Mouse (Mus musculus) heart, embryonic 13.5 days (tissue): Measurements from ENCODE around the gene Pald1. TPM values are rescaled to one million over a fixed set of nuclear protein-coding genes. Genes with fewer than 3 reads are reported as not detected.

Source experiments
- ATAC-seq: fragments of 200-750 bp; cut with Nextera tagmentation; 2 replicates; pipeline ENCODE4 v1.8.0; 2017; ENCODE audit warnings: moderate TSS enrichment; ENCODE audit not compliant: insufficient number of reproducible peaks, low FRiP score, low TSS enrichment; ENCODE audit errors: extremely low read depth
- H3K27ac ChIP-seq: fragments of 300-500 bp; sonication (generic); replicated peaks from 2 replicates; pipeline ENCODE4 v1.5.1; 2015; ENCODE audit warnings: moderate library complexity, mild to moderate bottlenecking, inconsistent platforms
- H3K27me3 ChIP-seq: fragments of 300-500 bp; sonication (generic); replicated peaks from 2 replicates; pipeline ENCODE4 v1.6.1; 2015; ENCODE audit warnings: mild to moderate bottlenecking, inconsistent platforms
- H3K36me3 ChIP-seq: fragments of 300-500 bp; sonication (generic); 2 replicates; pipeline ENCODE4 v1.6.1; 2015; ENCODE audit warnings: mild to moderate bottlenecking, inconsistent platforms
- H3K4me1 ChIP-seq: fragments of 300-500 bp; sonication (generic); 2 replicates; pipeline ENCODE4 v1.6.1; 2015; ENCODE audit warnings: inconsistent platforms
- H3K4me2 ChIP-seq: fragments of 300-500 bp; sonication (generic); 2 replicates; pipeline ENCODE4 v1.6.1; 2015; ENCODE audit warnings: inconsistent platforms, mild to moderate bottlenecking, moderate library complexity
- H3K4me3 ChIP-seq: fragments of 300-500 bp; sonication (generic); 2 replicates; pipeline ENCODE4 v1.5.1; 2015; ENCODE audit warnings: moderate library complexity, mild to moderate bottlenecking, inconsistent platforms
- H3K9ac ChIP-seq: fragments of 300-500 bp; sonication (generic); 2 replicates; pipeline ENCODE4 v1.6.1; 2015; ENCODE audit warnings: inconsistent platforms, mild to moderate bottlenecking, moderate library complexity
- H3K9me3 ChIP-seq: fragments of 300-500 bp; sonication (generic); 2 replicates; pipeline ENCODE4 v1.6.1; 2016; ENCODE audit warnings: inconsistent platforms
- WGBS: fragments of 180-500 bp; shearing (Covaris S2); methylation state at CpG from one replicate; pipeline ENCODE4 v1.1.7; 2015; ENCODE audit warnings: mixed read lengths; 5-methylcytosine and 5-hydroxymethylcytosine counted together
- polyA plus RNA-seq: library from polyadenylated mRNA; unstranded; fragments of >200 nt; fragmentation: Nextera tagmentation; extraction: Ambion mirVana; gene quantifications from 2 replicates; pipeline ENCODE4 v1.2.1, GENCODE M21; 2015

The Pald1 gene
- polyA plus RNA-seq, 1 experiment from 2014 or later, result 26.6 TPM

DNA sequence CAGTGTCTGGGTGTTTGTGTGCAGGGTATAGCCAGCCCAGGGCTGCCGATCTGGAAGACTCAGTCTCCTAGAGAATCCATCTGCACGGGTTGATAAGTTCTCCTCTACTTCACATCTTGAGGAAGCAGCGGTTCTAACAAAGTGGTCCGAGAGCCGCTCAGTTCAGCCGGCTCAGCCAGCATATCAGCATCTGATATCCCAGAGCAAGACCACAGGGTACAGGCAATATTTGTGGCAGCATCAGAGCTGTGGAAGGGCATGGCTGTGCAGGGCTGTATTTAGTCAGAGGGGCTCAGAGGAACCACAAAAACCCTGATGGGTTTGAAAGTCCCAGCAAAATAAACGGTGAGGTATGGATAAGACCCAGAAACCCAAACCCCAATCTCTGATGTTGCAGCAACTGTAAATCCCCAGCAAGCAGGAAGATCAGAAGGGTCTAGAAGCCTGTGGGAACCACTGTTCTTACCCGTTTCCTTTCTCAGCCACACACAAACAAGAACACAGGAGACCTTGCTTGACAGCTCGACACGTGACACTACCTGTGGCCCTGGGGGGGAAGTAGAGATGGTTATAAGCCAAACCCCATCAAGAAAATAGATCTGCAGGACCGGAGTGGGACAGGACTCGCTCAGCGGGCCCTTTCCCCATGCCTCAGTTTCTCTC, 77.3 kb downstream of the Pald1 start:
- H3K4me1 ChIP-seq, result no peaks in the 10 kb centered on the region
- H3K9me3 ChIP-seq, result no peaks in the 10 kb centered on the region
- H3K9ac ChIP-seq, result no peak overlapping the region
- H3K27ac ChIP-seq, result no peak overlapping the region
- no peak overlapping the region for H3K4me3 ChIP-seq
- WGBS, result 69% methylated on average over 13 of the region's 13 CpGs
- no peak overlapping the region for H3K4me2 ChIP-seq
- 0 out of 2 replicates have a peak, but pooled peaks cover 3% of the 10 kb centered on the region for H3K36me3 ChIP-seq
- ATAC-seq, result no peak
- no peaks in the 10 kb centered on the region for H3K27me3 ChIP-seq

DNA sequence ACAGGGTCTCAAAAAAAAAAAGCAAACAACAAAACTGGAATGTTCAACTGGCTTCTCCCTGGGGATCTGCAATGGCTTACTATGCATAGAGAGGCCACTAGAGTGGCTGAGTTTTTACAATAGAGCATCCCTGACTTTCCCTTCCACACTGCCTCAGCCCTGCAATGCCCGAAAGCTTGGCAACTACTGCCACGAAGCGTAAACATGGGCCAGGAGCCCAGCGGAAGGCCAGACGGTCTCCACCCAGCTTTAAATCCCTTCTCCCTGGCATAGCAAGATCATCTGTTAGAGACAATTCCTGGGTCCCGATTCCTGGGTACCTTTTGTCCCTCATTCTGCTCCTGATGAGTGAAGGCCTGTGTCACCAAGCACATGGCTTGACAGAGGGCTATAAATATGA, 79.3 kb downstream of the Pald1 start:
- Histone ChIP-seq H3K27ac (no peak overlapping the region), H3K9ac (no peak overlapping the region), H3K4me1 (no peaks in the 10 kb centered on the region), H3K4me3 (no peak overlapping the region), H3K36me3 (0 out of 2 replicates have a peak, but pooled peaks cover 3% of the 10 kb centered on the region), H3K27me3 (no peaks in the 10 kb centered on the region), H3K4me2 (no peak overlapping the region), H3K9me3 (no peaks in the 10 kb centered on the region)
- no peak for ATAC-seq
- 84% methylated on average over 6 of the region's 6 CpGs for WGBS

DNA sequence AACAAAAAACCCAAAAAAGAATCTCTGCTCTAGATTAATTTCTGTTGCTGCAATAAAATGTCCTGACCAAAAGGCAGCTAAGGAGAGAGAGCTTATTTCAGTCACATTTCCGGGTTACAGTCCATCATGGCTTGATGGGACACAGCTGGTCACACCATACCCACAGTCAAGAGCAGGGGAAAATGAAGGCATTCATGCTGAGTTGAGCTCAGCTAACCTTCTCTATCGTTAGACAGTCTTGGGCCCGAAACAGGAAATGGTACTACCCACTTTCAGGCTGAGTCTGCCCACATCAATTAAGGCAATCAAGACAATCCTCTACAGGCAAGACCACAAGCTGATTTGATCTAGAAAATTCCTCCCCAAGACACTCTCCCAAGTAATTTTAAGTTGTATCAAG, 82.3 kb downstream of the Pald1 start:
- H3K4me1 ChIP-seq, result 0 out of 2 replicates have a peak, but pooled peaks cover 5% of the 10 kb centered on the region
- no peak overlapping the region for H3K4me3 ChIP-seq
- 62% methylated on average over 3 of the region's 3 CpGs for WGBS
- no peaks in the 10 kb centered on the region for H3K27me3 ChIP-seq
- no peak overlapping the region for H3K9ac ChIP-seq
- H3K27ac ChIP-seq, result no peak overlapping the region
- ATAC-seq, result no peak
- no peak overlapping the region for H3K4me2 ChIP-seq
- 0 out of 2 replicates have a peak, but pooled peaks cover 3% of the 10 kb centered on the region for H3K36me3 ChIP-seq
- no peaks in the 10 kb centered on the region for H3K9me3 ChIP-seq

DNA sequence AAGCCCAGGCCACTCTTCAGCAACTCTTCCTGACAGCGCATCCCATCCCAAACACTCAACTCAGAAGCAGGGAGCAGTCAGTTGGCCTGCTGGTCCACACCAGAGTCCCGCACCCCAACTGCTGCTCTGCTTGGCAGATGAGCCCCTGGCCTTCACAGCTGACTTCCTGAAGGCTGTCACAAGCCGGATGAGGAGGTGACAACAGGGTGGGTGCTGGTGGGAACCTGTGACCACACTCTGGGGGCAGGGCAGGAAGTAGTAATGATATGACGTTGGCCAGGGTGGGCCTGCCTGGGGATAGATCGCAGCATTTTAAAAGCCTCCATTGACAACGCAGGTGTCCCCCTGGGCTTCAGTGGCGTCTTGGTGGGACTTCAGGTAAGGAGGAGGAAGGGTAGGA, 85.9 kb downstream of the Pald1 start, which contains the start of gene Prf1:
TSS of gene Prf1 (plus strand) at position 357 of the 400 bp plus-strand sequence.
- no peaks in the 10 kb centered on the region for H3K27me3 ChIP-seq
- H3K36me3 ChIP-seq, result no peaks in the 10 kb centered on the region
- H3K4me1 ChIP-seq, result 0 out of 2 replicates have a peak, but pooled peaks cover 5% of the 10 kb centered on the region
- no peak for ATAC-seq
- H3K4me2 ChIP-seq, result no peak within 1 kb of the TSS
- whole genome bisulfite sequencing, result 63% methylated on average over 7 of the region's 7 CpGs
- no peak within 1 kb of the TSS for H3K4me3 ChIP-seq
- H3K9me3 ChIP-seq, result no peaks in the 10 kb centered on the region; the same call in 1 of the 2 replicates
- H3K9ac ChIP-seq, result no peak within 1 kb of the TSS
- no peak within 1 kb of the TSS for H3K27ac ChIP-seq

DNA sequence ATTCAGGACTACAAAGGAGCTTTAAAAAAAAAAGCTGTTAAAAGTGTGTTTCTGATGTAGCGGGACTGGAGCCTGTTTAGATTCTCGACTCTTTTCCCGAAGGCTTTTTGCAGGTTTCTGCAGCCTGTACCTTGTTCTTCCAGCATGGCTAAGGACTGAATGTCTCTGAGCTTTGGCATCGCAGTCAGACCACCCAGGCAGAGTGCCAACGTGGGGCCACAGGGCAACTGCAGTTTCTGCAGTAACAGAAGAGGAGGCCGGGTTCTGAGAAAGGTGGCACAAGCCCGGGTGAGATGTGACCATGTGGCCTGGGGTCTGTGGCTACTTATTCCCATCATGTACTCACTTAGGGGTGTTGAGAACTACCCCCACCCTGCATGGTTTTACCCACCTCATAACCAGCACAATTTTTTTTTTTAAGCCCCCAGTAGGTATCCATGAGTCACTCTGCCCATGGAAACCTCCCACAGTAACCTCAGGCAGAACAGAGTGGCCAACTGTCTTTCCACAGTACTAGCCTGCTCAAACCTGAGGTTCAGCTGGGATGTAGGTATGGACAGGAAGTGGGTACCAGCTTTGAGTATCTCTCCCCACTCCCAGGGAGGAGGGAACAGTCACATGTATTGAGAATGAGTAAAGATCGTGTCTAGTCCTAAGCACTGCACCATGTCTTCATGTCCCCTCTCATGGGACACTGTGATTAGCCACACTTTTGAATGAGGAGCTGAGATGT, 86.5 kb downstream of the Pald1 start:
- Histone ChIP-seq H3K36me3 (no peaks in the 10 kb centered on the region), H3K27me3 (no peaks in the 10 kb centered on the region), H3K9ac (no peak overlapping the region), H3K9me3 (no peaks in the 10 kb centered on the region; the same call in 1 of the 2 replicates), H3K4me3 (no peak overlapping the region), H3K4me1 (0 out of 2 replicates have a peak, but pooled peaks cover 5% of the 10 kb centered on the region), H3K4me2 (no peak overlapping the region), H3K27ac (no peak overlapping the region)
- 72% methylated on average over 8 of the region's 8 CpGs for WGBS
- ATAC-seq, result no peak

DNA sequence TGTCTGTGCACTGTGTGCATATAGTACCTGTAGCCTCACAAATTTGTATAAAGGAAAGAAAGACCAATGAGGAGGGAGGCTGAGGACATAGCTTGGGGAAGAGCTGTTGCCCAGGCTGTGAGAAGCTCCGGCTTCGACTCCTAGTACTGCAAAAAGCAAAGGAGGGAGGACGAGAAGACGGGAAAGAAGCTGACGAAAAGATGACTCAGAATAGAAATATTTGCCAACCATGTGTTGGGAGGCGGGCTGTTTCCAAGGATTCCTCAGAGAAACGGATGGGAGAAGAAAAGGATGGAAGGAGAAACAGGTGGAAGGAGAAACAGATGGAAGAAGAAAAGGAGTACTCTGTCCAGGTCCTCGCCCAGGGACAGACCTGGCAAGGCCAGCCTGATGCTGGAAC, 89.1 kb downstream of the Pald1 start:
- H3K36me3 ChIP-seq, result no peaks in the 10 kb centered on the region
- H3K4me3 ChIP-seq, result no peak overlapping the region
- H3K4me1 ChIP-seq, result peaks cover 17% of the 10 kb centered on the region
- no peak overlapping the region for H3K4me2 ChIP-seq
- ATAC-seq, result no peak
- H3K27ac ChIP-seq, result no peak overlapping the region
- H3K27me3 ChIP-seq, result no peaks in the 10 kb centered on the region
- H3K9ac ChIP-seq, result no peak overlapping the region
- H3K9me3 ChIP-seq, result no peaks in the 10 kb centered on the region; the same call in 1 of the 2 replicates
- 54% methylated on average over 8 of the region's 8 CpGs for WGBS

DNA sequence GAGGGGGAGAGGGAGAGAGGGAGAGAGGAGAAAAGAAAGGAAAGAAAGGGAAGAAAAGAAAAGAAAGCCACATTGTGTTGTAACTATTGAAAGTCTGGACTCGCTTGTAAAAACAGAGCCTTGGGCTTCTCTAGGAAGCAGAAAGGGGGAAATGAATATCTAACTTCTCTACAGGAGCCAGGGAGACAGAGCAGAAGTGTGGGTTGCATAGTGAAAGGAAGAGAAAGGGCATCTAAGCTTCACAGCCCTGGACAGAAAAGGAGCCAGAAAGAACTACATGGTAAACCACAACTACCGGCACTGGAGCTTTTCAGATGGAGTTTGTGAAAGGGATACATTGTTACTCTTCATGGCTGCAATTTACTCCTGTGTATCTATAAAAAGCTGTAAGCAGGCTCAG, 92.9 kb downstream of the Pald1 start:
- Histone ChIP-seq H3K4me2 (peak overlapping the region; percentile 9; the same call in 1 of the 2 replicates), H3K27me3 (no peaks in the 10 kb centered on the region), H3K27ac (peak overlapping the region; percentile 92), H3K36me3 (no peaks in the 10 kb centered on the region), H3K4me1 (peaks cover 29% of the 10 kb centered on the region), H3K9me3 (no peaks in the 10 kb centered on the region; the same call in 1 of the 2 replicates), H3K9ac (peak overlapping the region; percentile 2; the same call in 1 of the 2 replicates), H3K4me3 (no peak overlapping the region)
- 56% methylated on average over 2 of the region's 2 CpGs for WGBS
- no peak for ATAC-seq

DNA sequence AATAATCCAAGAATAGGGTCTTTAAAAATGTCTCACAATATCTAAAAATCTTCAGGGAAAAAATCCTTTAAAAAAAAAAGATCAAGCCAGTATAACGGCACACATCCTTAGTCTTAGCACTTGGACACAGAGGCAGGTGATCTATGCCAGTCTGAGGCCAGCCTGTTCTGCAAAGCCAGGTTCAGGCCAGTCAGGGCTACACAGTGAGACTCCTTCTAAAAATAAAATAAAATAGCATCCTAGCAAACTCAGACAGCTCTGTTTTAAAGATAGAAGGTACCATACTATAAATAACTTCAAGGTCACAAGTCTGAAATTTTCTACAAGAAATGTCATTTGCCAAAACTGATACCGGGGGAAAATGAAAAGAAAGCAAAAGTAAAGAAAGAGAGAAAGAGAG, 93.3 kb downstream of the Pald1 start:
- H3K27me3 ChIP-seq, result no peaks in the 10 kb centered on the region
- H3K9ac ChIP-seq, result 0 out of 2 replicates have a peak overlapping the region, but pooled peaks have one; percentile 2
- no peak for ATAC-seq
- H3K36me3 ChIP-seq, result no peaks in the 10 kb centered on the region
- H3K4me2 ChIP-seq, result 0 out of 2 replicates have a peak overlapping the region, but pooled peaks have one; percentile 9
- no peak overlapping the region for H3K4me3 ChIP-seq
- no peaks in the 10 kb centered on the region for H3K9me3 ChIP-seq
- peaks cover 29% of the 10 kb centered on the region for H3K4me1 ChIP-seq
- 34% methylated on average over 2 of the region's 2 CpGs for WGBS
- H3K27ac ChIP-seq, result peak overlapping the region; percentile 92

DNA sequence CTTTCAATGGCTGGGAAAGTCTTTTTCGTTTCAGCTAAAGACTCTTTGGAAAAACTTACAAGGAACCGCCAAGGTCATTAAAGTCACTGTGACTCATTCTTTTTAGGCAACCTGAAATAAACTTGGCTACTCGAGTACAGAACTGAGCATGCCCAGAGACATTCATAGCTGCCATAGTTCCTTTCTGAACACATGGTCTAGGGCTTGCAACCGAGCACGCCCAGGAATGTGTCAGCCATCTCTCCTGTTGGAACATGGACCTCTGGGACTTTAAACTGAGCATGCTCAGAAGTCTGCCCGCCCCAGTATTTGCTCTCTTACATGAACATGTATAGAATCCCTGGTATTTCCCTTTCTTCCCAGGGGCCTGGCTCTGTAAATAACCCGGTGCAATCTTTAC, 97.1 kb downstream of the Pald1 start:
- no peak overlapping the region for H3K9ac ChIP-seq
- no peaks in the 10 kb centered on the region for H3K36me3 ChIP-seq
- H3K4me1 ChIP-seq, result peaks cover 29% of the 10 kb centered on the region
- no peaks in the 10 kb centered on the region for H3K9me3 ChIP-seq
- 45% methylated on average over 7 of the region's 7 CpGs for WGBS
- no peak overlapping the region for H3K4me3 ChIP-seq
- no peaks in the 10 kb centered on the region for H3K27me3 ChIP-seq
- ATAC-seq, result no peak
- H3K4me2 ChIP-seq, result 0 out of 2 replicates have a peak overlapping the region, but pooled peaks have one; percentile 5
- peak overlapping the region; percentile 74 for H3K27ac ChIP-seq

DNA sequence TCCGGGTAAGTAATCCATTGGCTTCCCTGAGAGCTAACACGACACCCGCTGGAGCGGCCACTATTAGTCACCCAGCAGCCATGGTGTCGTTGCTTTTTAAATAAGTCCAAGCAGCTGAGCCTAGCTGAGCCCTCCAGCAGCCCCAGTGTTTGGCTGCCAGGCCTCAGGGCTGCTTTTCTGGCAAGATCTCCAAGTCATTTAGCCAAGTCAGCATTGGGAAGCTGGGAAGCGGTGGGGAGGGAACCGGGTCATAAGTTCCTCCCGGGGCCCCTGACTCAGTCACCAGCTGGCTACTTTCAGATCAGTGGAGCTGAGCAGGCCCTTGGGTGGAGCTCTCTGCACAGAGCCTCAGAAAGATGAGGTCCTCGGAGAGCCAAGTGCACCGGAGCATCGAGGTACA, 98.1 kb downstream of the Pald1 start:
- no peak for ATAC-seq

DNA sequence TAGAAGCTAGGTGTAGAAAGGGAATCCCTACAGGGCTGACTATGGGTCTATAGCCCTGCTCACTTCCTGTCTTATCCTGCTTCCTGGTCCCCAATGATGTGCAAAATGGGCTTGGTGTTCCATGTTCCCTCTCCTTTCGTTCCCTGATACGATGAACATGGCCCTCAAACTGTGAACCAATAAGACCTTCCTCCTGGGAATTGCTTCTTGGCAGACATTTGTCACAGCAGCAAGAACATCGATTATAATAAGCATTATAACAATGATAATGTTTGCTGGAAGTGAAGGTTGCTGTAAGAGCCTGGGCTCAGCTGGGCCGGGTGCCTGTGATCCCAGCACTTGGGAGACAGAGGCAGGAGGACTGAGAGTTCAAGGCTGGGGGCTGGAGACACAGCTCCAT, 99.0 kb downstream of the Pald1 start:
- no peaks in the 10 kb centered on the region for H3K27me3 ChIP-seq
- no peak overlapping the region for H3K4me3 ChIP-seq
- no peak overlapping the region for H3K9ac ChIP-seq
- no peak for ATAC-seq
- no peaks in the 10 kb centered on the region for H3K9me3 ChIP-seq
- no peak overlapping the region for H3K27ac ChIP-seq
- WGBS, result 82% methylated on average over 4 of the region's 4 CpGs
- H3K36me3 ChIP-seq, result no peaks in the 10 kb centered on the region
- no peak overlapping the region for H3K4me2 ChIP-seq
- peaks cover 19% of the 10 kb centered on the region for H3K4me1 ChIP-seq

More for the DNA sequence above, 98.1 kb downstream of the Pald1 start:
- 70% methylated on average over 11 of the region's 11 CpGs for WGBS
- no peak overlapping the region for H3K9ac ChIP-seq
- no peaks in the 10 kb centered on the region for H3K36me3 ChIP-seq
- no peak overlapping the region for H3K4me3 ChIP-seq
- no peak overlapping the region for H3K27ac ChIP-seq
- no peak overlapping the region for H3K4me2 ChIP-seq
- H3K4me1 ChIP-seq, result peaks cover 23% of the 10 kb centered on the region
- no peaks in the 10 kb centered on the region for H3K9me3 ChIP-seq
- H3K27me3 ChIP-seq, result no peaks in the 10 kb centered on the region
